Mouse (Mus musculus) bone marrow macrophage, adult 2 months (primary cell): Measurements from ENCODE around the gene Sypl2.

Experiments
- CTCF ChIP-seq: IDR thresholded peaks from 2 replicates; pipeline ENCODE4 v1.5.1; 2012; ENCODE audit warnings: low read depth, mild to moderate bottlenecking, low read length, moderate library complexity
- POLR2A ChIP-seq: IDR thresholded peaks from 2 replicates; pipeline ENCODE4 v1.6.1; 2012; ENCODE audit warnings: mild to moderate bottlenecking, low read depth, low read length, borderline replicate concordance

DNA sequence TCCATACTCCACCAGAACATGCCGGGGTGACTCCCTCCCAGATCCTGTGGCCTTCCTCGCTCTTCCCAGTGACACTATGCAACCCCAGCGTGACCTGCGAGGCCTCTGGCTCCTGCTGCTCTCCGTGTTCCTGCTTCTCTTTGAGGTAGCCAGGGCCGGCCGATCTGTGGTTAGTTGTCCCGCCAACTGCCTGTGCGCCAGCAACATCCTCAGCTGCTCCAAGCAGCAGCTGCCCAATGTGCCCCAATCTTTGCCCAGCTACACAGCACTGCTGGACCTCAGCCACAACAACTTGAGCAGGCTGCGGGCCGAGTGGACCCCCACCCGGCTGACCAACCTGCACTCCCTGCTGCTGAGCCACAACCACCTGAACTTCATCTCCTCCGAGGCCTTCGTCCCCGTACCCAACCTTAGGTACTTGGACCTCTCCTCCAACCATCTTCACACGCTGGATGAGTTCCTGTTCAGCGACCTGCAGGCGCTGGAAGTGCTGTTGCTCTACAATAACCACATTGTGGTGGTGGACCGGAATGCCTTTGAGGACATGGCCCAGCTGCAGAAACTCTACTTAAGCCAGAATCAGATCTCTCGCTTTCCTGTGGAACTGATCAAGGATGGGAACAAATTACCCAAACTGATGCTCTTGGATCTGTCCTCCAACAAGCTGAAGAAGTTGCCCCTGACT, 39.2 kb downstream of the Sypl2 start:
- TF ChIP-seq POLR2A = no peak
- TF ChIP-seq CTCF = no peak
